Mouse (Mus musculus): ENCODE measurements around the gene Gm17190.
A peak's percentile ranks its signal among the peaks of the same experiment; 100 is the strongest.
"Not testable (repeated sequence)": the region's sequence is repeated elsewhere in the genome, so short reads cannot be mapped to it uniquely, and the experiment has no call there.

Gene Gm17190

DNA sequence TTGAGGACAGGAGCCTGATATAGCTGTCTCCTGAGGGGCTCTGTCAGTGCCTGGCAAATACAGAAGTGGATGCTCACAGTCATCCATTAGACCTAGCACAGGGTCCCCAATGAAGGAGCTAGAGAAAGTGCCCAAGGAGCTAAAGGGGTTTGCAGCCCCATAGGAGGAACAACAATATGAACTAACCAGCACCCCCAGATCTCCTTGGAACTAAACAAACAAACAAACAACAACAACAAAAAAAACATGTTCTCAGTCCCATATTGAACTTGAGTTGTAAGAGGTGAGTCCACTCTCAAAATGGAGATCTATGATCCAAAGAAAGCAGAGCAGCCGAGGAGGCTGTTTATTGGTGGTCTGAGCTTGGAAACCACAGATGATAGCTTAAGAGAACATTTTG, at the start of gene Gm17190:
Gene Gm17190, plus strand, starts transcription at position 301 of the 400 bp plus-strand sequence.
- DNase-seq (ENCODE audit: low spot score) = not testable (repeated sequence)

- no peak for DNase-seq (ENCODE audit: low spot score)
Measured at GRCm38 (mm10) chr13:96039536-96039935, 42.3 kb upstream of the Gm17190 start.

- DNase-seq (ENCODE audit: low spot score) = no peak
Measured at GRCm38 (mm10) chr13:96040275-96041042, 41.4 kb upstream of the Gm17190 start.

DNA sequence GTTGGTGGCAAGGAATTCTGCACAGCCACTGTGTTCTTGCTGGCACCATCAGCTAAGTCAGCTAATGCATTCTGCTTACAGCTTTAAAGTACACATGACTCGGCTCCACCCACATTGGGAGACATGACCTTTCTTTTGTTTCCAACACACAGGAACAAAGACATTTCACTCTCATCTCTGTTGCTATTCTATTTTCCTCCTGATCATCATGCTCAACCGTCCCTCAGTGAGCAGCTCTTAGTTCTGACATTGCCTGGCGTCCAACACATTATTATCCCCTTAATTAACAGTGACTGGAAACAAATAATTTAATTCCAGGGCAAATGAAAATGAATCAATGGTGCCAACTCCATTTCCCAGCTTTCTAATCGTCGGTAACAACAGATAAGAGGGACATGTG, 36.5 kb upstream of the Gm17190 start:
- no peak for DNase-seq (ENCODE audit: low spot score)

DNA sequence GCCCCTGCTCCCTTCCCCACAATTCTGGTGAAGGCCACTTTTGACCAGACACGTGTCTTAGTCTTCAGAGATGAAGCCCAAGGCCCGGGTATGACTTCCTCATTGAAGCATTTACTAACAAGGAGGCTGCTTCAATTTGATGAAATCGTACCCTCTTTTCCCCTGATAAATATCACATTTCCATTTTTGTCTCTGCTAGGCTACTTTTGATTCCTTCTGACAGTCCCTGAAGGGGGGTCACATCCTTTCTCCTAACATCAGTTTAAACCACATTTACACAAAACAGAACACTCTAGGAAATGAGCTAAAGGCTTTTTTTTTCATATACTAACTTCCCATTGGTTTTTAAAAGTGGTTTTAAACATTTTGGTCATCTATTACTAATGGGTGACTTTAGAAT, 29.1 kb upstream of the Gm17190 start:
- no peak for DNase-seq (ENCODE audit: low spot score)

DNA sequence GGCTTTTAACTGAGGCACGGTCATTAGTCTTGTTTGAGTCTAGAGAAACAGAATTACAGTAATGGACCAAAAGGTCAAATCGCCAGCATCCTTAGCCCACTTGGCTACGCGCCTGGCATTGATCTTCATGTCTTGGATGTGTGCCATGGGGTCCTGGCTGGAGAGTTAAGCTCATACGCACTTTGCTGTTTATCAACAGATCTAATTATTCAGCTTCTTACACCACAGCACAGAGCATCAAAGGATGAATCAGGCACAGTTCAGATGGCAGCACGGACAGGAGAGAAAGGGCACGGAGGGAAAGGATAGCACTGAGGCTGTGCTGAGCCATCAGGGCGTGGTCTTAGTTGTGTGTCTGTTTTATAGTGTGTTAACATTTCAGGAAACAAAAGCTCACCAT, 8.3 kb upstream of the Gm17190 start:
- no peak for DNase-seq (ENCODE audit: low spot score)

DNA sequence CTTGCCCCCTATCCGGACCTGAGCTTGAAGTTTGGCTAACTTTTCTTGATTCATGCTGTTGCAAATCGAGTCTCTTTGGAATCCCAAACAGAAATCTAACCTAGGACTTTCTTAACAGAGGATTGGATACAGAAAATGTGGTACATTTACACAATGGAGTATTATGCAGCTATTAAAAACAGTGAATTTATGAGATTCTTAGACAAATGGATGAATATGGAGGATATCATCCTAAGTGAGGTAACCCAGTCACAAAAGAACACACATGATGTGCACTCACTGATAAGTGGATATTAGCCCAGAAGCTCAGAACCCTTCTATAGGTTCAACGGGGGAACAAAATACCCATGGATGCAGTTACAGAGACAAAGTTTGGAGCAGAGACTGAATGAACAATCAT, 578 bp upstream of the Gm17190 start, which contains the start of gene Gm20075:
Gene Gm20075, minus strand, starts transcription at position 101 of the 400 bp plus-strand sequence.
- DNase-seq (ENCODE audit: low spot score) = not testable (repeated sequence)

DNA sequence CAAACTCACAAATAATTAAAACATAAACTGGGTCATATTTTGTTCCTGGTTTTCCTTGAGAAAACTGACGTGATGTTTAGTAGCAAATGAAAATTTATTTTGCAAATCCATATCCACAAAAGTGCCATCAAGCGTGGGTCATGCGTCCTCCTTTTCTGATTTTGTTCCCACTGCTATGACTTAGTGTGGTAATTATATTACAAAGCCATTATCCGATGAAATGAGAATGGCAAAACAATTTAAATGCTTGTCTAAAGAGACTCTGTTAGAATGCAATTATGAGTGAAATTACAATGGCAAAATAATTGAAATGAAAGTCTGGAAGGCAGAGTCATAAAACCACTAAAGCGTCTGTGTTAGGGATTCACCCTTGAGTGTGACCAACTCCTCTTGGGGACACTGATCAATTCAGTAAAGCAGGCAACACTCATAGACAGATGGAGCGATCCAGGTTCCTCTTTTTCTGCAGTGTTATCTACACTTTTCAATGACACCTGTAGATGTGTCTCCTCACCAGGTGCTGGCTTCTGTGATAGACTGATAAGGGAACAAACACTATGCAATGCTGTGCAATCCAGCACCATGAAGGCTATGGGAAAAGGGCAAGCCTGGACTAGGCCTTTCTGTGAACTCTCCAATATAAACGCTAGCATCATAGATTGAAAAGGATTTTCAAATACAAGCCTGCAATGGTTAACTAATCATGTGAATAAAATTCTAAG, 3.9 kb downstream of the Gm17190 start:
- no peak for DNase-seq (ENCODE audit: low spot score)

- DNase-seq (ENCODE audit: low spot score) = no peak
Measured at GRCm38 (mm10) chr13:96090929-96091328, 9.1 kb downstream of the Gm17190 start.

- no peak for DNase-seq (ENCODE audit: low spot score)
Measured at GRCm38 (mm10) chr13:96106367-96106766, 24.5 kb downstream of the Gm17190 start.

- no peak for DNase-seq (ENCODE audit: low spot score)
Measured at GRCm38 (mm10) chr13:96110767-96111166, 28.9 kb downstream of the Gm17190 start.

DNA sequence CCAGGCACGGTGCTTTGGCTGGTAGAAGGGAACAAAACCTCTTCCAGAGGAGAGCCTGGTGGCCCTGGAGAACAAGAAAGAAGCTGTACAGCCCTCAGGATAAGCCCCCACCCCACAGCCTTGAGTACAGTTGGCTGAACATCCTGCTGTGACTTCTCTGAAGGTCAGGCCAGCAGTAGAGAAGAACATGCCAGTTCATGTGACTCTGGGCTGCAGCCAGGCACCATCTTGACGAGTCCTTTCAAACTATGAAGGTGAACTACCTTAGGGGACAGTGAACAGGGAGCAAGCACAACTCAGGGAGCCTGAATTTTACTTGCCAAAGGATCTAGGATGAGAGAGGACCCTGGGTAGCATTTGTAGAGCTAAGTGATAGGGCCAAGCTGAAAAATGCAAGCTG, 30.9 kb downstream of the Gm17190 start:
- DNase-seq (ENCODE audit: low spot score) = no peak

GRCm38 (mm10) chr13:96125011-96125410, 43.2 kb downstream of the Gm17190 start:
- DNase-seq (ENCODE audit: low spot score) = no peak

DNA sequence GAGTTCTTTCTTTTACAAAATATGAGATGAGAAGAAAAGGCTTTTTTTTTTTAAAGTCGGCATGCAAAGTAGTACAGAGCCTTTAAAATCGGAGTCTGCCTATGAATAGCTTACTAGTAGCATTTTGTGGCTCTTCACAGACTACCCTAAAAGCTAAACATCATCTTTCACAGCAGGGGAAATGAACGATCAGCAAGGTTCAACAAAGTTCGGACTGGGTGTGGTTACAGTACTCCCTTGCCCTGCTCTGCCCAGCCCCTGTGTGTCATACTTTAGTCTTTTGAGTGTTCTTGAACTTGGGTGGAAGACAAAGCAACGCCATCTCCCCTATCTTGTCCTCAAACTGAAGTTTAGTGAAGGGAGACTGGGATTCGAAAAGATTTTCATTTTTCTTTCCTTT, 44.8 kb downstream of the Gm17190 start:
- DNase-seq (ENCODE audit: low spot score) = no peak

GRCm38 (mm10) chr13:96129081-96129480, 47.2 kb downstream of the Gm17190 start:
- no peak for DNase-seq (ENCODE audit: low spot score)

- DNase-seq (ENCODE audit: low spot score) = peak; percentile 6
Measured at GRCm38 (mm10) chr13:96131050-96131449, 49.2 kb downstream of the Gm17190 start.

- no peak for DNase-seq (ENCODE audit: low spot score)
Measured at GRCm38 (mm10) chr13:96131911-96132310, 50.1 kb downstream of the Gm17190 start.

DNA sequence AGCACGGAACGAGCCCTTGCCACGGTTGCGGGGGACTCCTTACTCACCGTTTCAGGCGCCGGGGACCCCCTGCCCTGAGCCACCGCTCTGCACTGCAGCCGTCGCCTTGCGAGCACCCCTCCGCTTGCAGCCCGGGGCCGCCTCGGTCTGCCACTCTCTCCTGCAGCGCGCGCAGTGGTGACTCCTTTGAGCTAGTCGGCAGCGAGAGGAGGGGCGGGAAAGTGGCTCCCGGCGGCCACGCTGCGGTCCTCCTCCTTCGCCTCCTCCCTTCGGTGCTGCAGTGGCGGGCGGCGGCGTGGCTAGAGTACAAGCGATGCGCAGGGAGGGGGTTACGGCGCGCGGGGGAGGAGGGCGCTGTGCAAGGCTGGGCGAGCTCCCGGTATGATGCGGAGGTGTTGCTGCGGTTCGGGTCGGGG, 50.6 kb downstream of the Gm17190 start, which contains the start of gene Sv2c:
Gene Sv2c, minus strand, starts transcription at position 177 of the 416 bp plus-strand sequence.
- peak; percentile 12 for DNase-seq (ENCODE audit: low spot score)
